Mouse (Mus musculus): Measurements from ENCODE around the gene Cntn5.

Gene Cntn5

GRCm38 (mm10) chr9:10381701-10382100 lies 522.9 kb downstream of the Cntn5 start:
- no peak overlapping the region for H3K4me3 ChIP-seq (replicated peaks; ENCODE audit: low read length)
- TF ChIP-seq CTCF (conservative IDR thresholded peaks at IDR 0.05; ENCODE audit: low read length) (no peak), NANOG (IDR thresholded peaks at IDR 0.05; ENCODE audit: borderline replicate concordance, low read length) (no peak), POU5F1 (IDR thresholded peaks at IDR 0.05; ENCODE audit: borderline replicate concordance, low read length) (no peak)
- no peaks in the 10 kb centered on the region for H3K9me3 ChIP-seq (ENCODE audit: low read length)
- no peaks in the 10 kb centered on the region for H3K36me3 ChIP-seq (ENCODE audit: insufficient read depth, low read length)
- no peaks in the 10 kb centered on the region for H3K27me3 ChIP-seq (ENCODE audit: insufficient read depth, low read length)
- no peaks in the 10 kb centered on the region for H3K4me1 ChIP-seq (replicated peaks; ENCODE audit: low read depth, low read length)

DNA sequence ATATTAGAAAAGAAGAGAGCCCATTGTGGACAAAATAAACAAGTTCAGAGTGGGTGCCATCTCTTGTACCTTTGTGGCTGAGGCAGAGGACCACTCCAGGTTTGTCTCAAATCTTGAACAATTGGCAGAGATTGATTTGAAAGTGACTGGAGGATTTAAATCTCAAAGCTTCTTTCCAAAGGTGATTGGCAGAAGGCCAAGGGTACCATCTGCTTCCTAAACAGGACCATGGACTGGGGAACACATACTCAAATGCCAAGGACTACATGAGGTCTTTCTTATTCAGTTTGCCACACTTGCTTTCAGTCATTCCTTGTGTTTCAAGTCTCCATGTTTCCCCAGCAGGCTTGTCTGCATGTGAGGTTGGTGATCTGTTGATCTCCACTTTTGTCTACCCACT lies 528.3 kb downstream of the Cntn5 start:
- H3K4me3 ChIP-seq (replicated peaks; ENCODE audit: low read length), result no peak overlapping the region
- H3K9me3 ChIP-seq (ENCODE audit: low read length), result peaks cover 5% of the 10 kb centered on the region; the same call in 1 of the 2 replicates
- TF ChIP-seq CTCF (conservative IDR thresholded peaks at IDR 0.05; ENCODE audit: low read length), result no peak
- TF ChIP-seq NANOG (IDR thresholded peaks at IDR 0.05; ENCODE audit: borderline replicate concordance, low read length), result no peak
- no peak for TF ChIP-seq POU5F1 (IDR thresholded peaks at IDR 0.05; ENCODE audit: borderline replicate concordance, low read length)
- H3K4me1 ChIP-seq (replicated peaks; ENCODE audit: low read depth, low read length), result no peaks in the 10 kb centered on the region
- no peaks in the 10 kb centered on the region for H3K27me3 ChIP-seq (ENCODE audit: insufficient read depth, low read length)
- no peaks in the 10 kb centered on the region for H3K36me3 ChIP-seq (ENCODE audit: insufficient read depth, low read length)

GRCm38 (mm10) chr9:10368971-10369370 lies 535.6 kb downstream of the Cntn5 start:
- H3K27me3 ChIP-seq (ENCODE audit: insufficient read depth, low read length), result no peaks in the 10 kb centered on the region
- TF ChIP-seq CTCF (conservative IDR thresholded peaks at IDR 0.05; ENCODE audit: low read length) (no peak), NANOG (IDR thresholded peaks at IDR 0.05; ENCODE audit: borderline replicate concordance, low read length) (no peak), POU5F1 (IDR thresholded peaks at IDR 0.05; ENCODE audit: borderline replicate concordance, low read length) (no peak)
- H3K4me1 ChIP-seq (replicated peaks; ENCODE audit: low read depth, low read length), result no peaks in the 10 kb centered on the region
- no peaks in the 10 kb centered on the region for H3K36me3 ChIP-seq (ENCODE audit: insufficient read depth, low read length)
- no peak overlapping the region for H3K4me3 ChIP-seq (replicated peaks; ENCODE audit: low read length)
- H3K9me3 ChIP-seq (ENCODE audit: low read length), result no peaks in the 10 kb centered on the region

GRCm38 (mm10) chr9:10368410-10368809 lies 536.2 kb downstream of the Cntn5 start:
- Histone ChIP-seq H3K27me3 (ENCODE audit: insufficient read depth, low read length) (no peaks in the 10 kb centered on the region), H3K4me1 (replicated peaks; ENCODE audit: low read depth, low read length) (no peaks in the 10 kb centered on the region), H3K36me3 (ENCODE audit: insufficient read depth, low read length) (no peaks in the 10 kb centered on the region), H3K9me3 (ENCODE audit: low read length) (no peaks in the 10 kb centered on the region), H3K4me3 (replicated peaks; ENCODE audit: low read length) (no peak overlapping the region)
- TF ChIP-seq NANOG (IDR thresholded peaks at IDR 0.05; ENCODE audit: borderline replicate concordance, low read length), result no peak
- TF ChIP-seq POU5F1 (IDR thresholded peaks at IDR 0.05; ENCODE audit: borderline replicate concordance, low read length), result no peak
- no peak for TF ChIP-seq CTCF (conservative IDR thresholded peaks at IDR 0.05; ENCODE audit: low read length)

DNA sequence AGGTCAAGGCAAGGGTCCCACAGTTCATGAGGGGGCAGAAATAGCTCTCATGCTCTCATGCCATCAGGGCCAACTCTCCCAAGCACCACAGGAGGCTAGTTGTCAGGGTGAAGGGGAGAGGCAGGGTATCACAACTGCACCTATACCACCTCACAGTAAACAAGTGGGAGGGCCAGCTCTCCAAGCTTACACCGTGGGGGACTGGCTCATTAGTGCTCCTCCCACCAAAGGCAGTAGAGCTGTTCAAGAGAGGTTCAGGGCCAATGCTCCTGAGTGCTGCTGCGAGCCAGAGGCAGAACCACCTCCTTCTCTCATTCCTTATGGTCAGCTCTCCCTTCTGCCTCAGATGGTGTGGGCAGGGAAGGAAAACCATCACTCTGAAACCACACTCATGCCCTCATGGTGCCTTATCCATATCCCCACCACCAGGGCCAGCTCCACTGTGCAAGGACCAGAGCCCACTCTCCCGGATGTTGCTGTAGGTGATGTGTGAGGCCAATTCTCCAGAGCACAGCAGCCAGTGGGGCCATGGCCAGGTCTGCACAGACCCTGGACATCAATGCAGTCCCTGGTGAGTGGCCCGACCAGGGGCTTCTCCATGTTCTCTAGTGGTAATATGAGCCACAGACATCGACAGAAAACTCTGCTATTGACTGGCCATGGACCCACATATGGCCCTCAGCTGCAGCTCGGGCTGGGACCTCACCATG lies 538.2 kb downstream of the Cntn5 start:
- no peaks in the 10 kb centered on the region for H3K36me3 ChIP-seq (ENCODE audit: insufficient read depth, low read length)
- no peak overlapping the region for H3K4me3 ChIP-seq (replicated peaks; ENCODE audit: low read length)
- H3K4me1 ChIP-seq (replicated peaks; ENCODE audit: low read depth, low read length), result no peaks in the 10 kb centered on the region
- TF ChIP-seq NANOG (IDR thresholded peaks at IDR 0.05; ENCODE audit: borderline replicate concordance, low read length), result no peak
- TF ChIP-seq POU5F1 (IDR thresholded peaks at IDR 0.05; ENCODE audit: borderline replicate concordance, low read length), result no peak
- no peak for TF ChIP-seq CTCF (conservative IDR thresholded peaks at IDR 0.05; ENCODE audit: low read length)
- no peaks in the 10 kb centered on the region for H3K9me3 ChIP-seq (ENCODE audit: low read length)
- H3K27me3 ChIP-seq (ENCODE audit: insufficient read depth, low read length), result no peaks in the 10 kb centered on the region

DNA sequence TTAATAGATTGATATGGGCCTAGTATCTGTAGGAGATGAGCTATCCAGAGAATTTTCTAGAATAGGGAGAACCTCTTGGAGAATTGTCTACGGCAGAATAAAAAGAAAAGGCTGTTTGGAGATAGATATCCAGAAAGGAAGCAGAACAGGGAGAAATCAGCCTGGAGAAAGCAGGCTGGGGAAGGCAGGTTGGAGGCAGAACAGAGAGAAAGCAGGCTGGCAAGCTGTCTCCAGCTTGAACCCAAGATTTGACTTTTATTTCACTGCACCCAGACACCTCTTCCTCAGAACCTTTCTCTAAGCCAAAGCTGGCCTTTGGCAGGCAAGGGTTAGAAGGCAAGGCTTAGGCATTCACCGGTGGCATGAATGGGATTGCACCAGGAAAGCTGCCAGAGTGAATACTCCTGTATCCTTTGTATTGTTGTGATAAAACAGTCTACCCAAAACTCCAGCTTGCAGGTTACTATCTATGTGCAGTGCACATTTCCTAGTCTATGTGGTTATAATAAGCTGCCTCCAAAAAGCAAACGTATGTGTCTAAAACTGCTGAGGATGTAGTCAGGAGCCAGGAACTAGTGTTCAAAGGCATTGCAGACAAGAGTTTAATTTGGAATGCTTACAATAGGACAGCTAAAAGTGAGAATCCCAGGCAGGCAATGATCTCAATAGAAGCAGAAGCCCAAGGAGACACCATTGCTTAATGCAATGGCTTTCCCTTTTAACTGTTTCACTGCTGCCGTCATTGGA lies 553.5 kb downstream of the Cntn5 start:
- no peaks in the 10 kb centered on the region for H3K27me3 ChIP-seq (ENCODE audit: insufficient read depth, low read length)
- H3K4me3 ChIP-seq (replicated peaks; ENCODE audit: low read length), result no peak overlapping the region
- no peak for TF ChIP-seq CTCF (conservative IDR thresholded peaks at IDR 0.05; ENCODE audit: low read length)
- TF ChIP-seq NANOG (IDR thresholded peaks at IDR 0.05; ENCODE audit: borderline replicate concordance, low read length), result no peak
- no peak for TF ChIP-seq POU5F1 (IDR thresholded peaks at IDR 0.05; ENCODE audit: borderline replicate concordance, low read length)
- no peaks in the 10 kb centered on the region for H3K36me3 ChIP-seq (ENCODE audit: insufficient read depth, low read length)
- H3K9me3 ChIP-seq (ENCODE audit: low read length), result no peaks in the 10 kb centered on the region
- H3K4me1 ChIP-seq (replicated peaks; ENCODE audit: low read depth, low read length), result no peaks in the 10 kb centered on the region

GRCm38 (mm10) chr9:10348741-10349140 lies 555.8 kb downstream of the Cntn5 start:
- Histone ChIP-seq H3K9me3 (ENCODE audit: low read length) (no peaks in the 10 kb centered on the region), H3K4me3 (replicated peaks; ENCODE audit: low read length) (no peak overlapping the region), H3K36me3 (ENCODE audit: insufficient read depth, low read length) (no peaks in the 10 kb centered on the region), H3K27me3 (ENCODE audit: insufficient read depth, low read length) (no peaks in the 10 kb centered on the region), H3K4me1 (replicated peaks; ENCODE audit: low read depth, low read length) (no peaks in the 10 kb centered on the region)
- TF ChIP-seq CTCF (conservative IDR thresholded peaks at IDR 0.05; ENCODE audit: low read length) (peak; percentile 100), POU5F1 (IDR thresholded peaks at IDR 0.05; ENCODE audit: borderline replicate concordance, low read length) (no peak)

DNA sequence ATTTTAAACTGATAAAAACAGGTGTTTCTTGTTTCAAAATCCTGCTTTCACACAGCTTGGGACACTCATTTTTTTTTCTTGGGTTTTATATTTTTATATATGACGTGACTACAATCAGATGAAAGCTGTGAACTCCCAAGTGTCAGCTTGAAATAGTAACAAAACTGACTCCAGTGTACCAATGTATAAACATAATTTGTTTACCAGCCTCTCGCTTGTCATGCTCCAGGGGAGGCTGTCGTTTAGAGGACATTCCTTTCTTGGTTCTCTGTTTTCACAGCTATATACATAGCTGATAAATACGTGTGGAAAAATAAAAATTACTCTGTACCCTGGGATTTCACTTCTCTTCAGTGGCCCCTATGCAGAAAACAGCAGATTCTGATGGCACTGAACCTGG lies 556.4 kb downstream of the Cntn5 start:
- no peaks in the 10 kb centered on the region for H3K27me3 ChIP-seq (ENCODE audit: insufficient read depth, low read length)
- no peaks in the 10 kb centered on the region for H3K4me1 ChIP-seq (replicated peaks; ENCODE audit: low read depth, low read length)
- H3K9me3 ChIP-seq (ENCODE audit: low read length), result no peaks in the 10 kb centered on the region
- no peaks in the 10 kb centered on the region for H3K36me3 ChIP-seq (ENCODE audit: insufficient read depth, low read length)
- H3K4me3 ChIP-seq (replicated peaks; ENCODE audit: low read length), result no peak overlapping the region
- no peak for TF ChIP-seq NANOG (IDR thresholded peaks at IDR 0.05; ENCODE audit: borderline replicate concordance, low read length)
- TF ChIP-seq CTCF (conservative IDR thresholded peaks at IDR 0.05; ENCODE audit: low read length), result no peak
- no peak for TF ChIP-seq POU5F1 (IDR thresholded peaks at IDR 0.05; ENCODE audit: borderline replicate concordance, low read length)
